Mouse (Mus musculus): ENCODE measurements around the gene Rarb.

The Rarb gene

DNA sequence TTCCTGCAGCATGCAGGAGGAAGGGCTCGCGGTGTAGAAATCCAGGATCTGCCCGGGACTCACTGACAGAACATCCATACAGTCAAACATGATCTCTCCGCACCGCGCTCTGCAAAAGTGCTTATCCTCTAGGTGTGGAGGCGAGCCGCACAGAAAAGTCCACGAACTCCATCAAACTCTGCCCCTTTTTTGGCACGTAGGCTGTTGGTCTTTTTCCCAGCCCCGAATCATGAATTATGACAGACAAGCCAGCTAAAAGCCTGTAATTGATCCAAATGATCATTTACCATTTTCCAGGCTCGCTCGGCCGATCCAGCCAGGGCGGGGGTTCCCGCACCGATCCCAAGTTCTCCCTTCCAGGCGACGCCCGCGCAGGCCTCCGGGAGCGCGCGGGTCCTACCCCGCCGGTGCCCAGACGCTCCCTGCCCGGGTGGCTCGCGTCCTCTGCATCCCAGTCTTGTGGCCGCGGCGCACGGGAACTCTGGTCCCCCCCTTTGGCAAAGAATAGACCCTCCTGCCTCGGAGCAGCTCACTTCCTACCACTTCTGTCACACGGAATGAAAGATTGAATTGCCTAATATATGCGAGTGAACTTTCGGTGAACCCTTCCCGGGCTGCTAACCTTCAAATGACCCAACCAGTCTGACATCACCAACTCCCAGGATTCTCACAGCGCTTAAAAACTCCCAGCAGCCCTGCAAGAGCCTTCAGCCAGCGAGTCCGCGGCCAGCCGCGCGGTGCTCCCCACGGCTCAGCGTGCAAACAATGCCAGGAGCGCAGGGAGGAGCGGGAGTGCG is 243.8 kb downstream of the Rarb start:
- peak; percentile 88 to 93 for DNase-seq

DNA sequence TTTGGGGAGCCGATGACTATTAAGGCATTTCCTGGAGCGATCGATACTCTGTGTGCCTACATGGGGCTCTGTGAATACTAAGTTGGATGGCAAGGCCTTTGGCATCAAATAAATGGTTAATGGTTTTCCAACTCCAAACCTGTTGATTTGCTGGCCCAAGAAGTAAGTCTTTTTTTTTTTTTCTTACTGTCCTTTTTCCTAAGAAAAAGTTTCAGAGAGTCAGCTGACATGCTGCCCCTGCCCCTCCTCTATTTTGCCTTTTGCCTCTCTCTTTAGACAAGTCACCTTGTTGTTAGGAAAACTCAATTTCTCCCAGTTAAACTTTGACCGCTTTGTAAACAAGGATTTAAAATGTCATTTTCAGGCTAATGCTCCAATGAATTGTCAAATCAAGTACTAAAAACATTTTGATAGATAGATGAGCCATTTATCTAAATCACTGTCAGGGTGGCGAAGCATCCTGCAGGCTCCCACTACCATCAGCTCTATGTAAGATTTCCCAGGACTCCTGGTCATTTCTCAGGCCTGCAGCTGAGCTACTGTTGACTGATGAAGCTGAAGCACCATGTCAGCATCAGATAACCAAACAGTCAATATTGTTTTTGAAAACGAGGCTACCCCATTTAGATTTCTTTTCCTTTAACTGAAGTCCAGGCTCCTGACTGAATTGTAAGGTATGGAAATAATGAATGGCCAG is 245.3 kb downstream of the Rarb start:
- DNase-seq, result peak in 1 of 2 experiments; percentile 42

DNA sequence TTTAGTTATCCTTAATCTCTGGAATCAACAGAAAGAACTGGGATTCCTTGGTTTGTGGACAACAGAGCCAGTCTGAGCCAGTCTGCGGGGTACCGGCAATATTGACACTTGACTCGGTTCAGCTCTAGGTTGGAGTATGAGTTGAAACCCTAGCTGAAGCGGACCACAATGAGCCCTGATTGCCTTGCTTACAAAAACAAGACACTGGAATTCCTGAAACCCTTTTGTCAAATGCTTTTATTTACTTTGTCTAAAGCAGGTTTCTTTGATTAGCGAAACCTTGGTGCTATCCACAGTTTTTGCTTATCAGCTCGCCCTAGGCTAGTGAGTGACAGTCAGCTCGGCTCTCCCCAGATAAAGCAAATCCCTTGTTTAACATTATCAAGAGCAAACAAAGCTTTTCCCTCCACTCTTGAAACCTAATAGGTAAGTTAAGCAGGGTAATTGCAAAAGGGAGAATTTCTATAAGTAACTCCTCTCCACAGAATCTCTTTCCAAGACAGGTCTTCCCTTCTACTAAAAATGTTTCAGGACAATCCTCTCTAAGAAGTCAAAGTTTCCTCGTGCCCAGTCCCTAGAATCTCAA is 246.1 kb downstream of the Rarb start:
- no peak for DNase-seq

DNA sequence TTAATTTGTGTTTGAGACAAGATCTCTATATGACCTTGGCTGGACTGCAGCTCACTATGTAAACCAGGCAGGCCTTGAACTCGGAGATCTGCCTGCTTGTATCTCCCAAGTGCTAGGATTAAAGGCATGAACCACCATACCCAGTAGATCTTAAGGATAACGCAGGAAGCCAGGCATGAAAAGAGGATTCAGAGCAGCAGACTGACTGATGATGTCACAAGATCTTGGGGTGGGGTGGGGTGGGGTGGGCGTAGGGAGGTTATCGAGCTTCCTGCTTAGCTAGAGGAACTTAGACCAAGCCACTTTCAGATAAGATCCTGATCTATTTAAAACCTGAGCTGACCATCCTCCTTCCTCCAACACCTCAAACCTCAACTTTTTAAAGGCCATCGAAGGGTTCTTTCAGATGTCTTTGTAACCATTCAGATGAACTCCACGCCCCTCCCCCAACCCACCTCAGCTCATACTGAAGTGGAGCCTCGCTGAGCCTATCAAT is 249.4 kb downstream of the Rarb start:
- DNase-seq, result no peak

DNA sequence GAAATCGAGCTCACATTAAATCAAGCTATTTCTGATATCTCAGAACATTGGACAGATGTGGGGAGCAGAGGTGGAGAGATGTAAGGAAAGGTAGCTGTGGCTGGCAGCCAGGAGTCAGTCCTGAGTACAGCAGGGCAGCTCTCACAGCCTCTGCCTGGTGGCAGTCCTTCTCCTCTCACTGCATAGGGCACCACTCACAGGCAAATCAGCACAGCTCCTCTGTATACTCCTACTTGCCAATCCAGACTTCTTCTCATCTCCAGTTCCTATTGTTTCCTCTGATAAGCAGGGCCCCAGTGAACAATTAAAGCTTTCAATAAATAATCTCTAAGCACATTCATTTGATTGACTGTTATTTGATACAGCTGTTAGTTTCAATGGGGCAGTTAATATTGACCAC is 252.0 kb downstream of the Rarb start:
- no peak for DNase-seq

DNA sequence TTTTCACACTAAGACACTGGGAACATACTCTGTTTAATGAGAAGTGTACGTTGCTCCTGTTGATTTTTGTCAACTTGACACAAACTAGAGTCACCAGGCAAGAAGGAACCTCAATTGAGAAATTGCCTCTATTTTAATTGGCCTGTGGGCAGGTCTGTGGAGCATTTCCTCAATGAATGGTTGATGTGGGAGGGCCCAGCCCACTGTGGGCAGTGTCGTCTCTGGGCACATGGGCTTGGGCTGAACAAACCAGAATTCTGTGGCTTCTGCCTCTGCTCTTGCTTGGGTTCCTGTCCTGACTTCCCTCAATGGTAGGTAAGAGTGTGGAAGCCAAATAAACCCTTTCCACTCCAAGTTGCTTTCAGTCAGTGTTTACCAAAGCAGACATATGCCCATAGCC is 255.0 kb downstream of the Rarb start:
- DNase-seq, result no peak

DNA sequence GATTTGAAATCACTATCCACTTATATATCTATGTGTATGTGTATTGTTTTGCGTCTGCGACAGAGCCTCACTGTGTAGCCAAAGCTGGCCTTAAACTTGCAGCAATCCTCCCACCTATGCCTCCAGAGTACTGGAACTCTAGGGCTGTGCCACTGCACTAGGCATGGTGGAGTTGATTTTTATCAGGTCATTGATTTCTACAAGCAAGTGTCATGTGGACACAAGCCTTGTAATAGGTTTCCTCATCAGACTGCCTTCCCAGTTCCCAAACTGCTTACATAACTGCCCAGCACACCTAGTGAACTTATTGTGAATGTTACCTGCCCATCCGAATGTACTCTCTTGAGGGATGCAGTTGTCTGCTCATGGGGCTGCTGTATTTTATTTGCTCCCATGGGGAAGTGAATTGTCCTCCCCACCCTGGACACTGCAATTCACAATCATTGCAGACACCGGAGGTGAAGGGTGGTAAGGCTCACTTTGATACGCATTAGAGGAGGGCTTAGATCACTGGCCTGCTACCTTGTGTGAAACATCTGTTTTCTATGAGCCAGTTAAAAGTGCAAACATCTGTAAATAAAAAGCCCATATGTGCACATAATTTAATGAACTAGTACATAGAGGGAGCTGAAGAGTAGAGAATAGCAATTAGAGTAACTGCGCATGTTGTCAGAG is 257.3 kb downstream of the Rarb start:
- DNase-seq, result no peak

DNA sequence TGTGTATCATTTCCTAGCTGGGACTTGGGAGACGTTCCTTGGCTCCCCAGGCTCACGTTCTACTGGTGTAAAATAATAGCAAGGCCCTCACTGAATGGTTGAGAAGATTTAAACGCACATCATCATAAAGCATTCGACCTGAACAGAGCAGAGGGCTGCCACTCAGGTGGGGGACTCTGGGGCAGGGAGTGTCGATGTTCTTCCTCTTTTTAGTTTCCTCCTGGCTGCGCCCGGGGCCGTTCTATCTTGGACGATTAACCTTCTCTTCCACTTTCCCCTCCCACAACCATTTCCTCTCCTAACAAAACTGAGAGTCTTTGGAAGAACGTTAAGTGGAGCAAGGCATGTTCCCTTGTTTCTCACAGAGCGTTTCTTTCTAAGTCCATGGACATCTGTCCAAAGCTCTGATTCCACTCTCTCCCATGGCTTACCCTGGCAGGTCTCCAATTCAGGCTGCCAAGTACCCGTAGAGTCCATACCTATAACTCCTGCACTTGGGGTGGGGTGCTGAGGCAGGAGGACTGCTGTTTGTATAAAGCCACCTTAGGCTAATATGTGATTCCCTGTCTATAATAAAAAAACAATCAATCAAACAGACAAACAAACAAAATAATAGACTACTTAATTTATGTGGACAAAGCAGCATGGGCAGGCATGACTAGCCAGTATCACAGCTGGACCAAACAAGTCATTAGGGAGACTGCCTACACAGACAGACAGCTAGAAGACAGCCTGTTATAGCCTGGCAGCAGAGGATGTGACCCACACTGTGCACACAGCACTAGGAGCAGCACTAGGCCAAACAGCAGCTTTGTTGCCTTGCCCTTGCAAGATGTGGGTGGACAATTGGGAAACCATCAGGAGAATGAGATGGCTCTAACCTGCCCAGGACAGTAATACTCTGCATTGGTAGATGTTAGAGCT is 259.4 kb downstream of the Rarb start:
- DNase-seq, result no peak

DNA sequence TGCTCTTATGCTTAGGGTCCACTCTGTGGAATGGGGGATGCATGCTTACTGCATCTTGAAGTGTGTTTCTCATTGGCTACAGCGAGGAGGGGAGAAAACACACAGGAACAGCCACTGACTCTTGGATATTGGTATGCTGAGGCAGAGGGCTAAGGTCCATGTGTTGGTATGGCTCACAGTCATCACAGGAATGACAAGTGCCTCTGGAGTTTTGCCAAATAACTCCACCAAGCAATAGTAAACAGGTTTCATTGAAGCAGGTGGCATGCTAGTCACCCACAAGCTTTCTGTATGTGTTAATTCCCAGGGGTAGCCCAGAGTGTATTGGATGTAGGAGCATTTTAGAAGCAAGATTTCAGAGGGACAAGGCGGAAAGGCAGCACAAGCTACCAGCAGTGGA is 260.9 kb downstream of the Rarb start:
- no peak for DNase-seq

DNA sequence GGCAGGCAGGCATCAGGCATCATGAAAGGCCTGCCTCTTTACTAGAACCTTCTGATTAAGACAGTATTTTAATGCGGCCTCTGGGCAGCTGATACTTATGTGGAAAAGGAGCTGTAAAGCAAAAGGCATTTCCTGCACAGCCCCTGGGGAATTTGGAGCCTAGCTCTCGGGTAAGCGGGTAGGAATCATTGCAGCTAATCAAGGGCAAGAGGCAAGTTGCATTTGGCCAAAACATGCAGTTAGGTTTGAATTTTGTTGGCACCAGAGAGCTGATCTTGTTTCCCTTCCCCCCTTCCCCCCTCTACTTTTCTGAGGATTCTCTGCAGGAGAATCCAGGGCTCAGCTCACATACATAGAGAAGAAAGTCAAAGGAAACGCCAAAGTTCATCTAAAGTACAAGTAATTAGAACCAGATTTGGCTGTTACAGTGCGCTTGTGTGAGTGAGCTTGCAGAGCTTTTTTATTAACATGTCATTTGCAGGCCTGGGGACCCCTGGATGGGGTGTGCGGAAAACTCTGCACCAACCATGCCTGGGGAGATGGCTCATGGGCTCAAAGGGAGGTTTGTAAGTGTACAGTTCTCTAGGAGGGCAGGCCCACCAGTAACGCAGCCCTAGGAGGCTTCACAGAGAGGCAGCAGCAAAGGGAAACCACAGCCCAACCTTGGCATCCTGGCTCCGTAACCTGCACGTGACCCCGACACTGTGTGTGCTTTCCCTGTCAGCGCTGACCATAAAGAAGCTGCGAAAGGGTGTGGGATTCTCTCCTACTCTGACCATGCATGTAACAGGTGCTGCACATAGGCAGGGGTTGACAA is 264.1 kb downstream of the Rarb start:
- DNase-seq, result peak in 1 of 2 experiments; percentile 25

DNA sequence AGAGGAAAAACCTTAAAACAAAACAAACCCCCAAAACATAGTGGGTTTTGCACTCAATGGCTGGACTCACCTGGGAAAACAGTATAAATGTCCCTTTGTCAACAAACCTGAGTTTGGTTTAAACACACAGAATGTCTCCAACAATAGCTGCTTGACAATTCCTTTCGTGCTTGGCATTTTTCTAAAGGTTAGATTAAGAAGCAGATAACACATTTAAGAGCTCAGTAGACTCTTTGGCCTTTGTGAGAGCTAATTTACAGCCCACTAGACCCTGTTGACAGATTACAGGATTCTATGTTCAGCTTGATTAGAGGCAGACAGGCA is 264.7 kb downstream of the Rarb start:
- no peak for DNase-seq

DNA sequence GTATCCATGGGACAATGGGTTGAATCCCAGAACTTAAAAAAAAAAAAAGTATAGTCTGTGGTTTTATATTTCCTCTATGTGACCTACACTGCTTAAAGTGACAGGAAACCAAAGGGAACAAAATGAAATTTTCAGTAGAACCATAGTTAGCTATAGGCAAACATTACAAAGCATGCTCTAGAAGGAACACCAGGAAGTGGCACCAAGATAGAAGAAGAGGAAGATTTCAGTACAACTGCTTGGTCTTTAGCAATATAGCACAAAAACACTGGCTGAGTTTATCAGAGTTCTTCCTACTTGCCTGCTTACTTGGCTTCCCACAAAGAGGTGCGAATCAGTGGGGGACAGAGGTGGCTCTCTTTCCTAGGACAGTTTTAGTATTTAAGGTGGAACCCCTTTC is 266.7 kb downstream of the Rarb start:
- DNase-seq, result no peak

DNA sequence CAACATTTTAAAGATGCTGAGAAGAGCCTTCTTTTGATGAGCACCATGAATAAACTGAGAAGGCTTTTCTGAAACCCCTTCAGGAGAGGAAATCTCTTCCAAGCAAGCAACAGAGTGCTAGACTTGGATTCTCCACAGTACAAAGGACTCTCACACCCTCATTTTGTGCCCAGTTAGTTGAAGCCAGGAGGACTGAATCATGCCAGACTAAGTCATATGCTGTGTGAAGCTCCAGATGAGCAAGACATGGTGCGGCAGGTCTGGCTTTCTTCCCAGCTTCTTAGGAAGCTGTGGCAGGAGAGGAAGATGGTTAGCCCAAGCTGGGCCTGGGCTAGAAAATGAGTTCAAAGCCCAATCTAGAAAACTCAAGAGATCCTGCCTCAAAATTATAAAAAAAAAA is 267.1 kb downstream of the Rarb start:
- DNase-seq, result no peak

DNA sequence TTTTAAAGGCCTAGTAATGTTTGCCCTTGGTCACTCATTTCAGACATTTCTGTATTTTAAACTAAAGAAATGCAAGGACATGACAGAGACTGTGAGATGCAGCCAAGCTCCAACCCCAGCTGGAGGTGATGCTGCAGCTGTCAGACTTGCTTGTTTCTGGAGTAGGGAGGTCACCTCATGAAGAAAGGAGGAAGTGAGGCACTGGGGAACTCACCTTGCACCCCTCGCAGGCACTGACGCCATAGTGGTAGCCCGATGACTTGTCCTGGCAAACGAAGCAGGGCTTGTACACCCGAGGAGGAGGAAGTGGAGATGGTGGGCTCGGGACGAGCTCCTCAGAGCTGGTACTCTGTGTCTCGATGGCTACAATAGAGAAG is 270.8 kb downstream of the Rarb start:
- DNase-seq, result no peak

DNA sequence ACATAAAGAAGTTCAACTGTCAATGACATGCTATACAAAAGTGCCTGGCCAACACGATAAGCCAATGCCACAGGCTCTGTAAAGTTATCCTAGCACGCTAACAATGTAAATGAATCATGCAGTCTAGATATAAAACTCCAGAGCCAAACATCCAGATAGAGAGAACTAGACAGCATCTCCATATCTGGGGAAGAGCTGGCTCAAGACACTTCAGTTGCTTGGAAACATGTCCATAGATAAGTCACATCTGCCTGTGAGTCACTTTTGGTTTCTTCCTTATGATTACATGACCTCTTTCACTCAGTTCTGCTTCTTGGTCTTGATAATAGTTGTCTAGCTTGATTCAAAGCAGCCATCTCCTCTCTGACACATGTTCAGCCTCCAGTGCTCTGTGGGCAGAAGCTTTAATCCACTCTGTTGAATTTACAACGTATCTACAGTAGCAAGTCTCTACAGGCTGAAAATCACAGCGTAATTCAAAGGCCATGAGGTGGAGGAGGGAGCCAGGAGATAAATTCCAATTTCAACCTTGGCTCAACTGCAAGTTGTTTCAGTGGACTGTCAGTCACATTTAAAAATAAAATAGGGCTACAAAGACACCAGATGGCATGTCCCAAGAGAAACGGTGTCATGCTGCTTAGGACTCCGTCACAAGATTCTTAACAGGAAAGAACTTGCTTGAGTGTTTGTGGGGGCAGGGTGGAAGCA is 271.3 kb downstream of the Rarb start:
- no peak for DNase-seq

DNA sequence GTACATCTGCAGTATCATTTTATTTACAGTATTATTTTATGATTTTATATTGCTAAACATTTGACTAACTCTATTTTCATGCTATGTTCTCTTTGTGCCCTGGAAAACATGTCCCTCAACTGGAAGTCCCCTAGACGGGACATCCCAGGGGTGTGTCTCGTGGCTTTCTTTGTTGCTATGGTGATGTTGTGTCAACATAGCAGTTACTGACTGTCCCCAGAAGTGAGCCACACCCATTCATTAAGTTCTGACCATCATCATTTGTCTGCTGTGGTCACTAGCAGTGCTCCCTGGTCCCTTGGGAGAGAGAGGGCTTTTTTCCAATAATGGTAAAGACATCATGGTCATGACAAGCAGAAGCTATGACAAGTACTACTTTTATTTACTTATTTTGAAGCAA is 274.0 kb downstream of the Rarb start:
- no peak for DNase-seq

DNA sequence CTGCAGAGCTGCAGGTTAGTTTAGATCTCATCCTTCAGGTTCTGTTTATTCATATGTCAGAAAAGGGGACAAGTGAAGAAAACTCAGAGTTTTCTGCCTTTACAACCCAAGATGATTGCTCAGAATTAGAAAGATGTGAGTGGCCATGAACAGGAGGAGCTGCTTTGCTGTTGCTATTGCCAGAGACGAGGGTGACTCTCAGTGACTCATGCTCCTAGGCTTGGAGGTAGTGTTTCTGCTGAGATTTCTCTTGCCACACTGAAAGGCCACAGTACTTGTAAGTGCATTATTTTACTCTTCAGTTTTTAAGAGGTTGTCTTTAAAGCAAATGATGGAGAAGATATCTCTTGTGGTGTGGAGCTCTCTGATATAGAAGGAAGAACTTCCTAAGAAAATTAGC is 277.3 kb downstream of the Rarb start:
- no peak for DNase-seq

DNA sequence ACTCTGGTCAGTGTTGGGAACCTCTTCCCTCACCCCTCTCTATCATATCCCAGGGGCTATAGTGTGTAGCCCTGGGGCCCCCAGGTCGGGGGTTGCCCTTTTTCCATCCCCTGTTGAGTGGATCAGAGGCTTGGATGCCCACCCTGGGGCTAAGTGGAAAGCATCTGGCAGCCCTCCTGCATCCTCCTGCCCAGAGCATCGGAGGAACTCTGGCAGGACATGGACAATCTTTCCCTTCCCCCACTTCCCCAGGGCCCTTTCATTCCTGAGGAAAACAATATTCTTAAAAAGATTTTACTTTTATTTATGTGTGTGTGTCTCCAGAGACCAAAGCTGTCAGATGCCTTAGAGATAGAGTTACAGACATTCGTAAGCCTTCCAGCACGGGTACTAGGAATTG is 281.5 kb downstream of the Rarb start:
- peak in 1 of 2 experiments; percentile 24 for DNase-seq

DNA sequence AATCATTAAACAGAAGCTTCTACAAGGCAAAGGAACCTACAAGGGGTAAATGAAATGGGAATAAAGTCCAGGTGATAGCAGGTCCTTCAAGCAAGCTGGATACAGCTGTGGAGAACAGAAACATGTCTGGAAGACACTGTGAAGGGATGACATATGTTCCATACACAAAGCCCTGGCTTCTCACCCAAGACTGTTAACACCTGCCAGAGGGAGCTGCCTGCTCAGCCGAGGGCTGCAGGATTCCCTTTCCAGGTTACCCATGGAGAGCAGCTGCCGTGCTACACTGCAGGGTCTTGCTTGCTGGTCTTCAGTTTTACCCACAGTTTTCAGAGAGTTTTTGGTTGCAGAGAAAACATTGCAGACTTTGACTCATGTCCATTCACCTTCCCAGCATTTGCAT is 290.3 kb downstream of the Rarb start:
- no peak for DNase-seq

DNA sequence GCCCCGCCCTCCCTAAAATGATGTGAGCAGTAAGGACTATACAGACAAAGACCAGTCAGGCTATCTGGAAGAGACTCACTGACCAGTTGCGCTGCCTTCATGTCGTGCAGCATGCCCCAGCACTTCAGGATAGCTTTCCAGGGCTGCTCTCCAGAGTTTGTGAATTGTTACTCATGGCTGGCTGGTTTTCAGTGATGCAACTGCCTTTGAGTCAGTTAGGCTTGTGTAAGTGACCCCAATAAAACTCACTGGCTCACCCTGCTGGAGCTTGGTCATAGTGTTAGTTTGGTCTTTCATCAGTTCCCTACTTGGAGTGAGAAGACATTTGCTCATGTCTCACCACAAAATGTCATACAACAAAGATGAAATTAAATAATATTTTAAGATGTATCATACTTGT is 292.8 kb downstream of the Rarb start:
- DNase-seq, result peak; percentile 22 to 42

All from kidney, adult 8-10 months (tissue).